Mouse (Mus musculus): ENCODE measurements around the gene Slc22a1. TPM values are rescaled to one million over a fixed set of nuclear protein-coding genes. Genes with fewer than 3 reads are reported as not detected.
A peak's percentile ranks its signal among the peaks of the same experiment; 100 is the strongest.

The Slc22a1 gene
- 0.58 TPM in 1 of 2 replicates, not detected in the other for polyA plus RNA-seq (2015; fragmentation: Nextera tagmentation; extraction: Ambion mirVana)

DNA sequence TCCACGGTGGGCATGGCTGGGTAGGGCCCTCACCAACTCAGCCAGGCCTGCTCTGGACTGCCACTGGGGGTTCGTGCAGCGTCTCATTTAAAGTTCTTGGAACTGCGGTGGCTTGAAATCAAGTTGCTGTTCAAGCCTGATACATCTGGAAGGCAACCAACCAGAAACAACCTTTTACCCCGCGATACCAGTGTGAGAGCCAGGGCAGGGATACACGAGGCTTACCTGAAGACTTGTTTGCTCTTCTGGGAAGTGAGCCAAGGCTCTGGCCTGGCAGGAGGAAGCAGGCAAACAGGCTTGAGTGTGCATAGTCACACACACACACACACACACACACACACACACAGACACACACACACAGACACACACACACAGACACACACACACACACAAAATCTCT lies at the start of gene Slc22a1:
Slc22a1 (minus strand) TSS at position 184 of the 400 bp plus-strand sequence.
- Histone ChIP-seq H3K9ac (no peak within 1 kb of the TSS), H3K4me3 (no peak within 1 kb of the TSS), H3K9me3 (no peaks in the 10 kb centered on the region), H3K36me3 (peaks cover 11% of the 10 kb centered on the region), H3K27ac (no peak within 1 kb of the TSS), H3K27me3 (no peaks in the 10 kb centered on the region), H3K4me1 (peaks cover 9% of the 10 kb centered on the region), H3K4me2 (no peak within 1 kb of the TSS)
- 76% methylated on average over 7 of the region's 7 CpGs for WGBS
- no peak for ATAC-seq (ENCODE audit: insufficient number of reproducible peaks, insufficient read depth, low FRiP score, low TSS enrichment, low read depth)

DNA sequence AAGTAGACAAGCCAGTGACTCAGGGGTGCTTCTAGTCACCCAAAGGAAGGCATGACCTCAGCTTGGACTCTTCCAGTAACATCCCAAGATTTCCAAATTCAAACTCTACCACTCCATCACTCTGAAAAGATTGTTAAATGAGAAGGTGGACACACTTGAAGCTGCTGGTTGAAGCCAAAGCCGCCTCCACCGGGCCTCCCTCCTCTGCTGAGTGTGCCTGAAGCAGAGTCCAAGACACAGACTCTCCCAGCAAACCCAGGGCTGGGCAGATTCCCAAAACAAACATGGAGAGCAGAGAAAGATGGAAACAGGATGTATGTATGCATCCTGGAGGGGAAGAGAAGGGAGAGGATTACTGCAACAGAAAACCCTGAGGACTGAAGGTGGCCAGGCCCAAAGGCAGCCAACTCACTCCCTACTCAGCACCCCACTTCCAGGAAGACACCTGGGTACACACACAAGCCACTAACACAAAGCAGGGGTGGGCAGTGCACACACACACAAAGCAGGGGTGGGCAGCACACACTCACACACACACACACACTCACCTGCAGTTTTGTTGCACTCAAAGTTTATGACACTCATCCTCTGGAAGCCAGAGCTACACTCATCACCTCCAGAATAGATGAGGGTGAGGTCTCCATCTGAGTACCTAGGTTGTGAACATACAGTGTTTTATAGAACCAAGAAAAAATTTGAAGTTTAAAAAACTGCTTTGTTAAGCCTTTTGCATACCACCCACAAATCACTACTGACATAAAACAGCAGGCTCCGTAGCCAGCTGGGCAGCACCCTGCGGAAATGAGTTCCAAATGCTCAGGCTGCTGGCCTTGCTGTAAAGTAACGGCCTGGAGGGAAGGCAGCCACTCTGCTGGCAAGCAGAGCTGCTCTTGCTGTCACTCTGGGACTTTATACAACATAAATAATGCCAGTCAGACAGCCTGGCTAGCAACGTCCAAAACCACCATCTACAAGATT lies 49.4 kb upstream of the Slc22a1 start:
- H3K9ac ChIP-seq, result no peak overlapping the region
- no peaks in the 10 kb centered on the region for H3K27me3 ChIP-seq
- H3K9me3 ChIP-seq, result no peaks in the 10 kb centered on the region
- 30% methylated on average over 6 of the region's 6 CpGs for WGBS
- ATAC-seq (ENCODE audit: insufficient number of reproducible peaks, insufficient read depth, low FRiP score, low TSS enrichment, low read depth), result no peak
- H3K4me2 ChIP-seq, result peak overlapping the region; percentile 15
- peaks cover 54% of the 10 kb centered on the region for H3K4me1 ChIP-seq
- H3K4me3 ChIP-seq, result no peak overlapping the region
- H3K27ac ChIP-seq, result peak overlapping the region; percentile 93
- H3K36me3 ChIP-seq, result peaks cover 46% of the 10 kb centered on the region

DNA sequence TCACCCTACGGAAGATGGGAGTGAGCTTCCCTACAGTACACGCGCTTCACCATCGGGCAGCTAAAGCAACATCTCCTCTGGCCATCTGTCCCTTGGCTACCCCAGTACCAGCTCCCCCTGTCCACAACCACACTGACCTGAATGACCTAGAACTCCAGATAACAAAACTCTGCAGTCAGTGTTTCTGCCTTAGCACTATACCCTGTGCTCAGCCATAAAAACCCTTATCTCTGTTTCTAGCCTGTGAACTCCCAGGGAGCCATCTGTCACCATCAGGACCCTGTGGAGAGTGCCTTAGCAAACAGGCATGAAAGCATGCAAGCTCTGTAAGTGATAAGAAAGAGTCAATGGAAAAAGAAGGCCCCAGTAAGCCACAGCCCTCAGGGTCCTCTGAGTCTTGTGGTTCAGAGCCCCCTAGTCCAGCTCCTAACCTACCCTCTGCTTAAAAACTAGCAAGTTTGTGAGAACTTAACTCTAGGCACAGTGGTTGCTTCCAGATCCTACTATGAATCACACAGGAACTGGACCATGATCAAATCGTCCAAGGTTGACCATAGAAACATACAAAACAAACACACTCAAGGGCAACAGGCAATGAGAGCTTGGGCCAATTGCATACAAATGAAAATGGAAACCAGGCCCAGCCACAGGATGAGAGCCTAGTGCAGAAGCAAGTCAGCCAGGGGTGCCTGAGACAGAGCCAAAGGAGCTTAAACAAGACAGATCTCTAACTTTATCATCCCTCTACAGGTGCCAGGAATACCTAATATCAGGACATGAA lies 48.5 kb upstream of the Slc22a1 start:
- Histone ChIP-seq H3K9ac (no peak overlapping the region), H3K4me1 (peaks cover 54% of the 10 kb centered on the region), H3K27ac (peak overlapping the region; percentile 93), H3K9me3 (no peaks in the 10 kb centered on the region), H3K27me3 (no peaks in the 10 kb centered on the region), H3K4me3 (no peak overlapping the region), H3K4me2 (no peak overlapping the region), H3K36me3 (peaks cover 48% of the 10 kb centered on the region)
- no peak for ATAC-seq (ENCODE audit: insufficient number of reproducible peaks, insufficient read depth, low FRiP score, low TSS enrichment, low read depth)
- 75% methylated on average over 5 of the region's 5 CpGs for WGBS

DNA sequence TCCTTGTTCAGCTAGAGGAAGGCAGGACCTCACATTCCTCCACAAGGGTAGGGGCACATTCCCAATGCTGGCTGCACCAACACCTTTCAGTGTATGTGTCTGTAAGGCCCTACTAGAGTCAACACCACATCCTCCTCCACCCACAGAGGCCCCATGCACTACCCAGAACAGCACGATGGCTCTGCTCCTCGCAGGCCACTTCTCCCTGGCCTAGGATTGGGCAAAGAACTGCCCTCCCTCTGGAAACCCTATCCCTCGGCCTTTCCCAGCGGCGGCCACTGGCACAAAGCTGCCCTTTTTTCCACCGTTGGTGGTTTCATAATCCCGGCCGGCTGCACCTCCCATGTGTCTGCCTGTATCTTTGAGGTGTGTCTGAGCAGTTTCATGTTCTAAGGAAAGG lies 47.0 kb upstream of the Slc22a1 start:
- H3K4me3 ChIP-seq, result no peak overlapping the region
- 23% methylated on average over 8 of the region's 8 CpGs for WGBS
- peaks cover 59% of the 10 kb centered on the region for H3K4me1 ChIP-seq
- H3K36me3 ChIP-seq, result peaks cover 57% of the 10 kb centered on the region
- H3K4me2 ChIP-seq, result no peak overlapping the region
- H3K27me3 ChIP-seq, result no peaks in the 10 kb centered on the region
- H3K27ac ChIP-seq, result peak overlapping the region; percentile 60
- no peak for ATAC-seq (ENCODE audit: insufficient number of reproducible peaks, insufficient read depth, low FRiP score, low TSS enrichment, low read depth)
- no peaks in the 10 kb centered on the region for H3K9me3 ChIP-seq
- H3K9ac ChIP-seq, result no peak overlapping the region

DNA sequence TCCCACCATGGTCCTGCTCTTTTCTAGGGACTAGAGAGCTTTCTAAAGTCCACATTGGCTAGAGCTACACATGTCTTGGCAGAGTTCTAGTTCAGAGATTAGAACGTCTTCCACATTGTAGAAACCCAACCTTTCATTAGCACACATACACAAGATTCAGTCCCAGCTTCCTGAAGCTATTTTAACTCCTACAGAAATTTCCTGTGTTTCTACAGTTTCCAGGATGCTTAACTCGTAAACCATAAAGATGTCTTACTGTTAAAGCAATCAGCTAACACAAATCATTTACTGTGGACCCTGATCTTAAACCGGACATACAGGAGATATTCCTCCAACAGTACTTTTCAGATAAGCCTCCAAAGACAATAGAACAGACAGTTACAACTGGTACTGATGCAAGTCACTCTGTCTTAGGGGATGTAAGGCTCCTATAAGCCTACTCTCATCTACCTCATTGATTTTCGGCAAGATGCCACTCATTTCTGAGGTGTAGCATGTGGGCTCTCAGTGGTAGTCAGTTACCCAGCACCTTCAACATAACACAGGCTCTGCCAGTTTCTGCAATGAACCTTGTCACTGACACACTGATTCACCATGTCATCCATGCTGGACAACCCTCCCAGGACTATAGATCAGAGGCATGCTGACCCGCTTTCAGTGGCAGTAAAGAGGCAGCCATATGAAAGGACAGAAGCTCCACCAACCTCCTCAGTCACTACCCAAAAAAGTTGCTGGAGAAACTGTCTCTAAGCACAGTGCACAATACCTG lies 45.7 kb upstream of the Slc22a1 start:
- Histone ChIP-seq H3K9ac (no peak overlapping the region), H3K4me1 (peaks cover 54% of the 10 kb centered on the region), H3K9me3 (no peaks in the 10 kb centered on the region), H3K36me3 (peaks cover 65% of the 10 kb centered on the region), H3K27ac (no peak overlapping the region), H3K27me3 (no peaks in the 10 kb centered on the region), H3K4me3 (no peak overlapping the region), H3K4me2 (no peak overlapping the region)
- WGBS, result 83% methylated on average over 5 of the region's 5 CpGs
- no peak for ATAC-seq (ENCODE audit: insufficient number of reproducible peaks, insufficient read depth, low FRiP score, low TSS enrichment, low read depth)

DNA sequence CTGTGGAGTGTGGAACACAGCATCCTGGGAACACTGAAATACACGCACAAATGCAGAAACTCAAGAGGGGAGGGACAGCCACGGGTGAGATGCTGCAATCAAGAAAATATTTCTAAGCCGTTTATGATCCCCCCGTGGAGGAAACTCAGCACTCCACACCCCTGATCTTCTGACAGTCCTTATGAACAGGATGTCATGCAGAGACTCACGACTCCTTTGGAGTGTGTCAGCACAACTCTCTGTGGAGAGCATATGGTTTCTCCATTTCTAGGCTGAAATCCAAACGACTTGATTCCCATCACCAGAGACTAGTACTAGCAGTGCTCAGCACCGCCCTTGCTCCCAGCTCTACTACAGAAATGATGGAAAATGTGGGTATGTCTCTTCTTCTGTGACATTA lies 42.6 kb upstream of the Slc22a1 start:
- no peak for ATAC-seq (ENCODE audit: insufficient number of reproducible peaks, insufficient read depth, low FRiP score, low TSS enrichment, low read depth)
- Histone ChIP-seq H3K4me2 (no peak overlapping the region), H3K9ac (no peak overlapping the region), H3K36me3 (peaks cover 85% of the 10 kb centered on the region), H3K4me1 (peaks cover 31% of the 10 kb centered on the region), H3K27ac (peak overlapping the region; percentile 72), H3K9me3 (no peaks in the 10 kb centered on the region), H3K4me3 (no peak overlapping the region), H3K27me3 (no peaks in the 10 kb centered on the region)
- WGBS, result 44% methylated on average over 7 of the region's 7 CpGs

DNA sequence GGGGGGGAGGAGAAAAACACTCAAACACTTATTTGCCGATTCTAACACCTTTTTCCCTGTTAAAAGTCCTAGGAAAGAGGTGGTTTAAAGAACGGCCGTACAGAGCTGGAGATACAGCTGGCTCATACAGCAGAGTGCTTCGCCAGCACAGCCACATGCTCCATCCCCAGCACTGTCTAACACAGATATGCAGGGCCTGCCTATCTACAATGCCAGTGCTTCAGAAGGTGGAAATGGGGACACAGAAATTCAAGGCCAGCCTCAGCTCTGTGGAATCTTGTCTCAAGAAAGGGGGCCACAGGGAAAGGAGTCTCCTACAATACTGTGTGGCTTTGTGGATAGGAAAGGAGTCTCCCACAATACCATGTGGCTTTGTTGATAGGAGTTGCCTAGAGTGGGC lies 41.8 kb upstream of the Slc22a1 start:
- no peak for ATAC-seq (ENCODE audit: insufficient number of reproducible peaks, insufficient read depth, low FRiP score, low TSS enrichment, low read depth)
- no peak overlapping the region for H3K4me2 ChIP-seq
- WGBS, result 86% methylated on average over 4 of the region's 4 CpGs
- H3K9ac ChIP-seq, result no peak overlapping the region
- peaks cover 27% of the 10 kb centered on the region for H3K4me1 ChIP-seq
- H3K4me3 ChIP-seq, result no peak overlapping the region
- H3K36me3 ChIP-seq, result peaks cover 90% of the 10 kb centered on the region
- H3K27ac ChIP-seq, result peak overlapping the region; percentile 72
- H3K27me3 ChIP-seq, result no peaks in the 10 kb centered on the region
- no peaks in the 10 kb centered on the region for H3K9me3 ChIP-seq

DNA sequence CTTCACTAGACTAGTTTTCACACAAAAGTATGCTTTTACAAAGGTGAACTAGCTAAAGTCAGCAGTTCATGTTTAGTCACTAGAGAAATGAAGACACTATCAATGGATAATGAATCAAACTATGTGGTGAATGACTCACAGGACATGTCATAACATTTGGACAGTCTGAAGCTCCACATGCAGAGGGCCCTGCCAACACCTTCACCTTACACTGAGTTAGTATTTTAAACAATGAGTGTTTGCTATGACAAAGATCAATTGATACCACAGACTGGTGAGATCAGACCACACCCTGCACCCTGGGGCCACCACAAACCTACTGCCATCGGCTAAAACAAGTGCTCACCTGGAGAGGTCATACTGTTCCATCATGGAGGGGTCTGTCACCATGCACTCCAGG lies 39.4 kb upstream of the Slc22a1 start:
- no peak overlapping the region for H3K4me3 ChIP-seq
- no peak overlapping the region for H3K9ac ChIP-seq
- H3K27me3 ChIP-seq, result no peaks in the 10 kb centered on the region
- no peak overlapping the region for H3K4me2 ChIP-seq
- peaks cover 97% of the 10 kb centered on the region for H3K36me3 ChIP-seq
- H3K27ac ChIP-seq, result no peak overlapping the region
- H3K4me1 ChIP-seq, result peaks cover 44% of the 10 kb centered on the region
- H3K9me3 ChIP-seq, result no peaks in the 10 kb centered on the region
- no peak for ATAC-seq (ENCODE audit: insufficient number of reproducible peaks, insufficient read depth, low FRiP score, low TSS enrichment, low read depth)
- WGBS, result 89% methylated on average over 1 of the region's 1 CpGs

DNA sequence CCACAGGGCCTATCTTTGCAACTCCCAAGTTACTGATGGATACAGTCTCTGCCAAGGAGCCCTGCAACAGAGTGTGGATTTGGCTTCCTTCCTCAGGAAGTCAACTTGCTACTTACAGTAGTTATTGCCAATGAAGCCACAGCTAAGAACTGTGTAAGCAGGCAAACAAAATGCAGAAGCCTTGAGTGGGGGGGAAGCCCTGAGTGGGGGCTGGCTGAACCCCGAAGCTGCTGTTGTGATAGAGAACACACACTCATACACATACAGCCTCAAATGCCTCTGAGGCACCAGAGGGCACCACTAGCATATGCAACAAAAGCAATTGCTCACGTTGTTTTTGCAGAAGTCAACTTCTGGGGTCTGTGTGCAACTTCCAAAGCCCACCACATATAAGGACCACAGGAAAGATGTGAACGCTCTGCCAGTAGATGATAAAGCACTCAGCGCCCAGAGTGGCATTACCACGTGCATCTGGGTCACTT lies 38.5 kb upstream of the Slc22a1 start:
- Histone ChIP-seq H3K4me1 (peaks cover 46% of the 10 kb centered on the region), H3K9ac (no peak overlapping the region), H3K27me3 (no peaks in the 10 kb centered on the region), H3K4me3 (no peak overlapping the region), H3K36me3 (peaks cover 94% of the 10 kb centered on the region), H3K4me2 (no peak overlapping the region), H3K27ac (no peak overlapping the region), H3K9me3 (no peaks in the 10 kb centered on the region)
- WGBS, result 75% methylated on average over 5 of the region's 5 CpGs
- ATAC-seq (ENCODE audit: insufficient number of reproducible peaks, insufficient read depth, low FRiP score, low TSS enrichment, low read depth), result no peak

DNA sequence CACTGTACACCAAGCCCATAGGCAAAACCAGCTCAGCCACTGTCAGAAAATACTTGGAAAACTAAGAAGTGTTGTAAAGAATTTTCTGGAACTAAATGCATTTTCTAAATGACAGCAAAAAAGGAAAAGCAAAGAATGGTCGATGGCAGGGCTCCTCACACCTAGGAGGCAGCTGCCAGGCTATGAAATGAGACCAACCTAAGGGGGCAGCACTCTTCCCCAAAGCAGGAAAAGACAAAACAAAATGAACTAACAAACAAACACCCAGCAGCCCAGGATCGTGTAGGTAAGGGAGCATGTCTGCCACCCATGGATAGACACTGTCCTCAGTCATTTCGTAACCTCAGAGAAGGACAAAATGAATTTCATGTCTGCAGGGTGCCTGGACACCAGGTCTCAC lies 37.4 kb upstream of the Slc22a1 start:
- ATAC-seq (ENCODE audit: insufficient number of reproducible peaks, insufficient read depth, low FRiP score, low TSS enrichment, low read depth), result no peak
- Histone ChIP-seq H3K4me3 (no peak overlapping the region), H3K27me3 (no peaks in the 10 kb centered on the region), H3K9me3 (no peaks in the 10 kb centered on the region), H3K4me2 (no peak overlapping the region), H3K4me1 (peaks cover 41% of the 10 kb centered on the region), H3K36me3 (peaks cover 91% of the 10 kb centered on the region), H3K9ac (no peak overlapping the region), H3K27ac (no peak overlapping the region)
- WGBS, result 75% methylated on average over 3 of the region's 3 CpGs

DNA sequence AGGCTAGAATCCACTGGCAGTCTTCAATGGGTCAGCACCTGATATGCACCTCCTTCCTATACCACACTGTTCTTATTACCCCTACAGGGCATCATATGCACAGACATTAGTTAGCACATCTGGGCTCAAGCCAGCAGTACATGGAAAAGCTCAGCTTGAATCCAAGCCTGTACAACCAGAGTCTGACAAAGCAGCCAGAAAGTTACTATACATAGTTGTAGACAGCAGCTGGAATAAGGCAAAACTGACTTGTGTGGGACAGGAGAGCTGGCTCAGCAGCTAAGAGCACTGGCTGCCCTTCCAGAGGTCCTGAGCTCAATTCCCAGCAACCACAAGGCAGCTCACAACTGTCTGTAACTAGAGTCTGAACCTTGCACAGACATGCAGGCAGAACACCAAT lies 36.6 kb upstream of the Slc22a1 start:
- Histone ChIP-seq H3K9me3 (no peaks in the 10 kb centered on the region), H3K27me3 (no peaks in the 10 kb centered on the region), H3K36me3 (peaks cover 87% of the 10 kb centered on the region), H3K4me1 (peaks cover 35% of the 10 kb centered on the region), H3K9ac (no peak overlapping the region), H3K4me2 (no peak overlapping the region), H3K4me3 (no peak overlapping the region), H3K27ac (no peak overlapping the region)
- ATAC-seq (ENCODE audit: insufficient number of reproducible peaks, insufficient read depth, low FRiP score, low TSS enrichment, low read depth), result no peak
